Mouse (Mus musculus) lung, embryonic 14.5 days (tissue): ENCODE data around the gene Rab31. TPM values are rescaled to one million over a fixed set of nuclear protein-coding genes. Genes with fewer than 3 reads are reported as not detected.

Experiments
- ATAC-seq: fragments of 200-750 bp; cut with Nextera tagmentation; 2 replicates; pipeline ENCODE4 v1.8.0; 2017; ENCODE audit warnings: mild to moderate bottlenecking, moderate TSS enrichment, moderate library complexity; ENCODE audit not compliant: insufficient read depth
- DNase-seq: peaks from one replicate; pipeline ENCODE4 v3.0.0-alpha.2; 2015
- H3K27ac ChIP-seq: fragments of 300-500 bp; sonication (generic); 2 replicates; pipeline ENCODE4 v1.5.1; 2014; ENCODE audit warnings: low read depth, mild to moderate bottlenecking, moderate library complexity
- H3K27me3 ChIP-seq: fragments of 300-500 bp; sonication (generic); 2 replicates; pipeline ENCODE4 v1.6.1; 2014; ENCODE audit warnings: low read length, control low read depth; ENCODE audit not compliant: insufficient read depth
- H3K36me3 ChIP-seq: fragments of 300-500 bp; sonication (generic); 2 replicates; pipeline ENCODE4 v1.6.1; 2014; ENCODE audit warnings: control low read depth; ENCODE audit not compliant: insufficient read depth
- H3K4me1 ChIP-seq: fragments of 300-500 bp; sonication (generic); 2 replicates; pipeline ENCODE4 v1.6.1; 2014; ENCODE audit warnings: antibody characterized with exemption, control low read depth; ENCODE audit not compliant: insufficient read depth
- H3K4me2 ChIP-seq: fragments of 300-500 bp; sonication (generic); 2 replicates; pipeline ENCODE4 v1.6.1; 2014; ENCODE audit warnings: mild to moderate bottlenecking
- H3K4me3 ChIP-seq: fragments of 300-500 bp; sonication (generic); 2 replicates; pipeline ENCODE4 v1.5.1; 2014; ENCODE audit warnings: low read depth, low read length
- H3K9ac ChIP-seq: fragments of 300-500 bp; sonication (generic); 2 replicates; pipeline ENCODE4 v1.6.1; 2014
- H3K9me3 ChIP-seq: fragments of 300-500 bp; sonication (generic); 2 replicates; pipeline ENCODE4 v1.6.1; 2016; ENCODE audit warnings: low read depth, low read length, control low read depth
- CTCF ChIP-seq: IDR thresholded peaks from 2 replicates; pipeline ENCODE4 v1.5.1; 2016; ENCODE audit warnings: antibody characterized with exemption, low read depth
- WGBS: fragments of 180-500 bp; shearing (Covaris S2); extraction: QIAGEN DNeasy Blood & Tissue Kit; methylation state at CpG from one replicate; pipeline ENCODE4 v1.1.7; 2014; 5-methylcytosine and 5-hydroxymethylcytosine counted together
- polyA plus RNA-seq: library from polyadenylated mRNA; unstranded; fragments of >200 nt; fragmentation: Nextera tagmentation; extraction: Ambion mirVana; gene quantifications from 2 replicates; pipeline ENCODE4 v1.2.1, GENCODE M21; 2014

Gene Rab31
- polyA plus RNA-seq, 1 experiment from 2014 or later = 49.4 TPM

- DNase-seq (no peak), ATAC-seq (no peak)
- Histone ChIP-seq H3K9me3 (0 out of 2 replicates have a peak, but pooled peaks cover 6% of the 10 kb centered on the region), H3K27me3 (no peaks in the 10 kb centered on the region), H3K4me2 (no peak overlapping the region), H3K4me1 (no peaks in the 10 kb centered on the region), H3K4me3 (no peak overlapping the region), H3K36me3 (no peaks in the 10 kb centered on the region), H3K27ac (no peak overlapping the region), H3K9ac (no peak overlapping the region)
- 79% methylated on average over 6 of the region's 6 CpGs for WGBS
- no peak for TF ChIP-seq CTCF
Observed at GRCm38 (mm10) chr17:65626301-65626700, 146.3 kb downstream of the Rab31 start.

DNA sequence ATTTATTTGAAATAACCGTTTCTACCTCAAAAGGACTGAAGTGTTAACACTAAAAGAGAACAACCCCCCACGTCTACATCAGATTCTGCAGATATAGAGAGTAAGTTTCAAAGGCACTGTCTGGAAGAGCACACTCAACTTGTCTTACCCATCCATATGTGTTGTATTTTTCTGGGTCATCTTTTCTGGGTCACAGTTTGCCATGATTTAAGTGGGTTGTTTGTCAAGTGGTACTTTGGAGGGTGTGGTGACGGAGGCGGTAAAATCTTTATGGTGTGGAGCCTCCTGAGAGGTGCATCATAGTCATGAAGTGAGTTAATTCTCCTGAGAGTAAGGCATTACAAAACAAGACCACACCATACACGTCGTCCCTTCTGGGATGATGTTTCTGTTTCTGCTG lies 147.0 kb downstream of the Rab31 start:
- no peak for DNase-seq
- no peak overlapping the region for H3K4me3 ChIP-seq
- no peaks in the 10 kb centered on the region for H3K36me3 ChIP-seq
- 85% methylated on average over 6 of the region's 6 CpGs for WGBS
- H3K27ac ChIP-seq = no peak overlapping the region
- ATAC-seq = no peak
- no peaks in the 10 kb centered on the region for H3K27me3 ChIP-seq
- TF ChIP-seq CTCF = no peak
- H3K9ac ChIP-seq = no peak overlapping the region
- H3K9me3 ChIP-seq = 0 out of 2 replicates have a peak, but pooled peaks cover 6% of the 10 kb centered on the region
- H3K4me2 ChIP-seq = no peak overlapping the region
- no peaks in the 10 kb centered on the region for H3K4me1 ChIP-seq

- Histone ChIP-seq H3K27me3 (no peaks in the 10 kb centered on the region), H3K36me3 (no peaks in the 10 kb centered on the region), H3K4me1 (no peaks in the 10 kb centered on the region), H3K4me3 (no peak overlapping the region), H3K9ac (no peak overlapping the region), H3K4me2 (no peak overlapping the region), H3K27ac (no peak overlapping the region), H3K9me3 (0 out of 2 replicates have a peak, but pooled peaks cover 6% of the 10 kb centered on the region)
- TF ChIP-seq CTCF = no peak
- ATAC-seq = no peak
- DNase-seq = no peak
Observed at GRCm38 (mm10) chr17:65623130-65623529, 149.4 kb downstream of the Rab31 start.

- H3K27me3 ChIP-seq = no peaks in the 10 kb centered on the region
- no peak overlapping the region for H3K4me2 ChIP-seq
- no peaks in the 10 kb centered on the region for H3K4me1 ChIP-seq
- no peaks in the 10 kb centered on the region for H3K36me3 ChIP-seq
- H3K27ac ChIP-seq = no peak overlapping the region
- no peak for TF ChIP-seq CTCF
- no peaks in the 10 kb centered on the region for H3K9me3 ChIP-seq
- no peak overlapping the region for H3K4me3 ChIP-seq
- H3K9ac ChIP-seq = no peak overlapping the region
- ATAC-seq (no peak), DNase-seq (peak; percentile 68)
- WGBS = 82% methylated on average over 2 of the region's 2 CpGs
Observed at GRCm38 (mm10) chr17:65618431-65618830, 154.1 kb downstream of the Rab31 start.

DNA sequence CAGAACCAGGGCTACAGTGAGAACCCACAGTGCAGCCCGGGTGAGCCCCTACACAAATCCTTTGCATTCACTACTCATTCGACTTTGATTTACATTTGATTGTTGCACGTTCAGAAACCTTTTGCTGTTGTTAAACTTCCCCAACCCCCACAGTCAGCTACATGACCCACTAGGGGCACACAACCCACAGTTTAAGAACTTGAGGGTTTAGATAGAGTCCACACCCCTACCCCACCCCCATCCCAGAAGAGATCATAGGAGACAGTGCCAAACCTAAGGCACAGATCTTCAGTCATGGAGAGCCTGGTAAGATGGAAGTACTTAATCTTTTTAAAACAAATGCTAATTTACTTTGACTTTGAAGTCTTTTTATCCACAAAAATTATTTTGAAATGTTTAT lies 156.9 kb downstream of the Rab31 start:
- peaks cover 5% of the 10 kb centered on the region for H3K4me1 ChIP-seq

GRCm38 (mm10) chr17:65614431-65614830 lies 158.1 kb downstream of the Rab31 start:
- peaks cover 4% of the 10 kb centered on the region; the same call in 1 of the 2 replicates for H3K36me3 ChIP-seq
- TF ChIP-seq CTCF = no peak
- 2% methylated on average over 9 of the region's 9 CpGs for WGBS
- H3K4me1 ChIP-seq = peaks cover 10% of the 10 kb centered on the region
- DNase-seq = peak; percentile 50
- H3K27me3 ChIP-seq = no peaks in the 10 kb centered on the region
- H3K9ac ChIP-seq = peak overlapping the region; percentile 98
- no peaks in the 10 kb centered on the region for H3K9me3 ChIP-seq
- ATAC-seq = no peak
- H3K27ac ChIP-seq = peak overlapping the region; percentile 100
- peak overlapping the region; percentile 82 for H3K4me2 ChIP-seq
- H3K4me3 ChIP-seq = peak overlapping the region; percentile 97

More for the DNA sequence above, 156.9 kb downstream of the Rab31 start:
- Histone ChIP-seq H3K4me2 (no peak overlapping the region), H3K4me3 (no peak overlapping the region), H3K27me3 (no peaks in the 10 kb centered on the region), H3K36me3 (no peaks in the 10 kb centered on the region), H3K9ac (no peak overlapping the region), H3K27ac (no peak overlapping the region), H3K9me3 (no peaks in the 10 kb centered on the region)
- 39% methylated on average over 3 of the region's 3 CpGs for WGBS
- DNase-seq (no peak), ATAC-seq (no peak)
- no peak for TF ChIP-seq CTCF

GRCm38 (mm10) chr17:65613463-65614412 lies 158.8 kb downstream of the Rab31 start, which contains the start of gene Vapa:
Vapa (minus strand) TSS chr17:65613555.
- ATAC-seq = peak; percentile 95
- peak within 1 kb of the TSS; percentile 97 for H3K4me3 ChIP-seq
- H3K9ac ChIP-seq = peak within 1 kb of the TSS; percentile 98
- peaks cover 8% of the 10 kb centered on the region; the same call in 1 of the 2 replicates for H3K36me3 ChIP-seq
- DNase-seq = peak; percentile 99
- H3K27ac ChIP-seq = peak within 1 kb of the TSS; percentile 100
- TF ChIP-seq CTCF = no peak
- H3K27me3 ChIP-seq = no peaks in the 10 kb centered on the region
- under 1% methylated on average over 72 of the region's 85 CpGs for WGBS
- H3K4me1 ChIP-seq = peaks cover 10% of the 10 kb centered on the region
- H3K4me2 ChIP-seq = peak within 1 kb of the TSS; percentile 82
- H3K9me3 ChIP-seq = no peaks in the 10 kb centered on the region
